Mouse (Mus musculus): ENCODE data around the gene Mmel1. TPM values are rescaled to one million over a fixed set of nuclear protein-coding genes. Genes with fewer than 3 reads are reported as not detected.

Mmel1 gene
- polyA plus RNA-seq, 1 experiment from 2014 or later: 0.80 TPM

- no peak overlapping the region for H3K4me2 ChIP-seq (ENCODE audit: low read depth, low read length)
- no peak overlapping the region for H3K4me3 ChIP-seq (ENCODE audit: low read depth, low read length)
- H3K4me1 ChIP-seq (ENCODE audit: insufficient read depth): no peaks in the 10 kb centered on the region
- ATAC-seq: no peak
- H3K9me3 ChIP-seq (ENCODE audit: low read length): no peaks in the 10 kb centered on the region
- no peak overlapping the region for H3K9ac ChIP-seq (replicated peaks)
- no peak for DNase-seq
- WGBS (ENCODE audit: insufficient replicate concordance): 67% methylated on average over 7 of the region's 7 CpGs
- no peak overlapping the region for H3K27ac ChIP-seq (ENCODE audit: low read depth)
- H3K27me3 ChIP-seq (ENCODE audit: insufficient read depth, low read length): peaks cover 3% of the 10 kb centered on the region; the same call in 1 of the 2 replicates
- TF ChIP-seq EP300 (IDR thresholded peaks at IDR 0.05; ENCODE audit: low read depth) (no peak), CTCF (IDR thresholded peaks at IDR 0.05; ENCODE audit: low read depth) (no peak)
- H3K36me3 ChIP-seq (replicated peaks; ENCODE audit: insufficient read depth, low read length): no peaks in the 10 kb centered on the region
These were observed 33.0 kb upstream of the Mmel1 start for GRCm38 (mm10) chr4:154836183-154836915.

DNA sequence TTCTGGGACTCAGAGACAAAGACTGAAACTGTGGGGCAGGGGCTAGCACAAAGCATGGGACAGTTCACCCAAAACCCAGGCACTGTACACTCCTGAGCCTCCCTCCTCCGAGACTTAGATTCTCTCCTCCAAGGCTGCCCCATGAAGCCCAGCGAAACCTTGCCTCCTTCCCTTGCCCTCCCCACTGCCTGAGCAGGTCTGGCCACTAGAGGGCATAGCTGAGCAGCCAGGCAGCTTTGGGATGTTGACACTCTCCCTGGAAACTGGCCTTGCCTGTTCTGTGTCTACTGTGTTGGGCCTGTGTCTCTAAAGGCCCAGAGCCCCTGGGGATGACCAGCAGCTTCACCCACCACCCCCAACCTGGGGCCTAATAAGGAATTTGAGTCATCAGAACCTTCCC is 32.2 kb upstream of the Mmel1 start, which contains the start of gene Ttc34:
TSS of gene Ttc34 (plus strand) at position 290 of the 400 bp plus-strand sequence.
- TF ChIP-seq CTCF (IDR thresholded peaks at IDR 0.05; ENCODE audit: low read depth): peak; percentile 90
- no peak for TF ChIP-seq EP300 (IDR thresholded peaks at IDR 0.05; ENCODE audit: low read depth)
- ATAC-seq (peak; percentile 54), DNase-seq (peak; percentile 70)
- Histone ChIP-seq H3K27me3 (ENCODE audit: insufficient read depth, low read length) (no peaks in the 10 kb centered on the region), H3K4me3 (ENCODE audit: low read depth, low read length) (no peak within 1 kb of the TSS), H3K36me3 (replicated peaks; ENCODE audit: insufficient read depth, low read length) (no peaks in the 10 kb centered on the region), H3K27ac (ENCODE audit: low read depth) (no peak within 1 kb of the TSS), H3K4me1 (ENCODE audit: insufficient read depth) (no peaks in the 10 kb centered on the region), H3K4me2 (ENCODE audit: low read depth, low read length) (no peak within 1 kb of the TSS), H3K9me3 (ENCODE audit: low read length) (no peaks in the 10 kb centered on the region), H3K9ac (replicated peaks) (no peak within 1 kb of the TSS)
- 15% methylated on average over 2 of the region's 2 CpGs for WGBS (ENCODE audit: insufficient replicate concordance)

- WGBS (ENCODE audit: insufficient replicate concordance): 79% methylated on average over 13 of the region's 13 CpGs
- no peak overlapping the region for H3K9ac ChIP-seq (replicated peaks)
- H3K4me3 ChIP-seq (ENCODE audit: low read depth, low read length): no peak overlapping the region
- no peak for ATAC-seq
- H3K27me3 ChIP-seq (ENCODE audit: insufficient read depth, low read length): no peaks in the 10 kb centered on the region
- H3K36me3 ChIP-seq (replicated peaks; ENCODE audit: insufficient read depth, low read length): no peaks in the 10 kb centered on the region
- H3K9me3 ChIP-seq (ENCODE audit: low read length): no peaks in the 10 kb centered on the region
- TF ChIP-seq CTCF (IDR thresholded peaks at IDR 0.05; ENCODE audit: low read depth) (no peak), EP300 (IDR thresholded peaks at IDR 0.05; ENCODE audit: low read depth) (no peak)
- no peak overlapping the region for H3K27ac ChIP-seq (ENCODE audit: low read depth)
- H3K4me1 ChIP-seq (ENCODE audit: insufficient read depth): no peaks in the 10 kb centered on the region
- no peak for DNase-seq
- no peak overlapping the region for H3K4me2 ChIP-seq (ENCODE audit: low read depth, low read length)
These were observed 30.6 kb upstream of the Mmel1 start for GRCm38 (mm10) chr4:154838741-154839140.

GRCm38 (mm10) chr4:154839406-154839805 is 30.0 kb upstream of the Mmel1 start:
- Histone ChIP-seq H3K27ac (ENCODE audit: low read depth) (no peak overlapping the region), H3K9me3 (ENCODE audit: low read length) (no peaks in the 10 kb centered on the region), H3K4me3 (ENCODE audit: low read depth, low read length) (no peak overlapping the region), H3K4me2 (ENCODE audit: low read depth, low read length) (no peak overlapping the region), H3K4me1 (ENCODE audit: insufficient read depth) (no peaks in the 10 kb centered on the region), H3K27me3 (ENCODE audit: insufficient read depth, low read length) (no peaks in the 10 kb centered on the region), H3K36me3 (replicated peaks; ENCODE audit: insufficient read depth, low read length) (no peaks in the 10 kb centered on the region), H3K9ac (replicated peaks) (no peak overlapping the region)
- TF ChIP-seq CTCF (IDR thresholded peaks at IDR 0.05; ENCODE audit: low read depth): no peak
- no peak for TF ChIP-seq EP300 (IDR thresholded peaks at IDR 0.05; ENCODE audit: low read depth)
- WGBS (ENCODE audit: insufficient replicate concordance): 51% methylated on average over 11 of the region's 11 CpGs
- DNase-seq (no peak), ATAC-seq (no peak)

DNA sequence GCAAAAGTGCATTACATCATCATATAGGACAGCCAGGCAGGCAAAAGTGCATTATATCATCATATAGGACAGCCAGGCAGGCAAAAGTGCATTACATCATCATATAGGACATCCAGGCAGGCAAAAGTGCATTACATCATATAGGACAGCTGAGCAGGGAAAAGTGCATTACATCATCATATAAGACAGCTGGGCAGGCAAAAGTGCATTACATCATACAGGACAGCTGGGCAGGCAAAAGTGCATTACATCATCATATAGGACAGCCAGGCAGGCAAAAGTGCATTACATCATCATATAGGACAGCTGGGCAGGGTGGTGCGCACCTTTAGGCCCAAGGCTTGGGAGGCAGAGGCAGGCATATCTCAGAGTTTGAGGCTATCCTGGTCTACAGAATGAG is 16.7 kb upstream of the Mmel1 start:
- Histone ChIP-seq H3K9ac (replicated peaks) (no peak overlapping the region), H3K36me3 (replicated peaks; ENCODE audit: insufficient read depth, low read length) (no peaks in the 10 kb centered on the region), H3K27ac (ENCODE audit: low read depth) (no peak overlapping the region), H3K27me3 (ENCODE audit: insufficient read depth, low read length) (peaks cover 35% of the 10 kb centered on the region), H3K4me3 (ENCODE audit: low read depth, low read length) (no peak overlapping the region), H3K4me1 (ENCODE audit: insufficient read depth) (no peaks in the 10 kb centered on the region), H3K9me3 (ENCODE audit: low read length) (no peaks in the 10 kb centered on the region), H3K4me2 (ENCODE audit: low read depth, low read length) (no peak overlapping the region)
- TF ChIP-seq EP300 (IDR thresholded peaks at IDR 0.05; ENCODE audit: low read depth) (no peak), CTCF (IDR thresholded peaks at IDR 0.05; ENCODE audit: low read depth) (no peak)
- WGBS (ENCODE audit: insufficient replicate concordance): 86% methylated on average over 1 of the region's 1 CpGs
- DNase-seq: no peak
- ATAC-seq: no peak

DNA sequence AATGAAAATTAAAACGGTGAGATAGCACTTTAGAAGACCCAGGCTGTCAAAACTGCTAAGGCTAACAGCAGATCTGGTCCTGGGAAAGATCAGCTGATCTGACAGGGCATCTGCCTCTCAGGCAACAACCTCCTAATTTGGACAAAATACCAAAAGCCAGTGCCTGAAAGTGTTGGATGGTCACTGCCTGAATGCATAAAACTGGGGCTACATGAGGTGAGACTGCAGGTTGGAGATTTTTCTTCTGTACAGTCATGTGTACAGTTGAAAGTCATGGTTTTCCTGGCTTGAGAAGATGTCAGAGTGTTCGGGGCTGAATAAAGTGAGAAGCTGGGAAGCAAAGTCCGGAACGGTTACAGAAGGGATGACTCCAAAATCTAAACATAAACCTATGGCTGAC is 15.5 kb upstream of the Mmel1 start:
- DNase-seq: no peak
- Histone ChIP-seq H3K4me1 (ENCODE audit: insufficient read depth) (no peaks in the 10 kb centered on the region), H3K4me2 (ENCODE audit: low read depth, low read length) (no peak overlapping the region), H3K27ac (ENCODE audit: low read depth) (no peak overlapping the region), H3K27me3 (ENCODE audit: insufficient read depth, low read length) (peaks cover 36% of the 10 kb centered on the region), H3K9ac (replicated peaks) (no peak overlapping the region), H3K36me3 (replicated peaks; ENCODE audit: insufficient read depth, low read length) (no peaks in the 10 kb centered on the region), H3K4me3 (ENCODE audit: low read depth, low read length) (no peak overlapping the region), H3K9me3 (ENCODE audit: low read length) (no peaks in the 10 kb centered on the region)
- 63% methylated on average over 4 of the region's 4 CpGs for WGBS (ENCODE audit: insufficient replicate concordance)
- no peak for ATAC-seq
- TF ChIP-seq EP300 (IDR thresholded peaks at IDR 0.05; ENCODE audit: low read depth): no peak
- TF ChIP-seq CTCF (IDR thresholded peaks at IDR 0.05; ENCODE audit: low read depth): no peak
